Mouse (Mus musculus): ENCODE measurements around the gene Clec12a. TPM values are rescaled to one million over a fixed set of nuclear protein-coding genes. Genes with fewer than 3 reads are reported as not detected.

The Clec12a gene
- polyA plus RNA-seq, 1 experiment from 2014 or later: 0.33 TPM

- Histone ChIP-seq H3K27ac (replicated peaks; ENCODE audit: low read depth, low read length) (no peak overlapping the region), H3K9ac (replicated peaks; ENCODE audit: low read length) (no peak overlapping the region), H3K4me3 (replicated peaks; ENCODE audit: low read depth, low read length) (no peak overlapping the region), H3K27me3 (ENCODE audit: control insufficient read depth, insufficient read depth, low read length) (no peaks in the 10 kb centered on the region), H3K4me2 (ENCODE audit: low read length) (no peak overlapping the region), H3K36me3 (ENCODE audit: control insufficient read depth, insufficient read depth, low read length) (no peaks in the 10 kb centered on the region), H3K4me1 (ENCODE audit: control insufficient read depth, insufficient read depth, low read length) (no peaks in the 10 kb centered on the region), H3K9me3 (ENCODE audit: control insufficient read depth, low read length) (no peaks in the 10 kb centered on the region)
- ATAC-seq (ENCODE audit: low FRiP score, low TSS enrichment): no peak
- WGBS: 85% methylated on average over 13 of the region's 13 CpGs
- DNase-seq: no peak
Measured at GRCm38 (mm10) chr6:129326568-129327150, 15.8 kb upstream of the Clec12a start.

GRCm38 (mm10) chr6:129331610-129332009 lies 10.9 kb upstream of the Clec12a start, which contains the start of gene 4922502D21Rik:
TSS of gene 4922502D21Rik (minus strand) at chr6:129331796.
- WGBS: 48% methylated on average over 11 of the region's 11 CpGs
- H3K9ac ChIP-seq (replicated peaks; ENCODE audit: low read length): no peak within 1 kb of the TSS
- H3K36me3 ChIP-seq (ENCODE audit: control insufficient read depth, insufficient read depth, low read length): no peaks in the 10 kb centered on the region
- no peaks in the 10 kb centered on the region for H3K9me3 ChIP-seq (ENCODE audit: control insufficient read depth, low read length)
- ATAC-seq (ENCODE audit: low FRiP score, low TSS enrichment): no peak
- H3K4me3 ChIP-seq (replicated peaks; ENCODE audit: low read depth, low read length): no peak within 1 kb of the TSS
- no peaks in the 10 kb centered on the region for H3K27me3 ChIP-seq (ENCODE audit: control insufficient read depth, insufficient read depth, low read length)
- no peaks in the 10 kb centered on the region for H3K4me1 ChIP-seq (ENCODE audit: control insufficient read depth, insufficient read depth, low read length)
- no peak for DNase-seq
- no peak within 1 kb of the TSS for H3K4me2 ChIP-seq (ENCODE audit: low read length)
- H3K27ac ChIP-seq (replicated peaks; ENCODE audit: low read depth, low read length): no peak within 1 kb of the TSS

GRCm38 (mm10) chr6:129333674-129334078 lies 8.8 kb upstream of the Clec12a start:
- Histone ChIP-seq H3K9me3 (ENCODE audit: control insufficient read depth, low read length) (no peaks in the 10 kb centered on the region), H3K27me3 (ENCODE audit: control insufficient read depth, insufficient read depth, low read length) (no peaks in the 10 kb centered on the region), H3K36me3 (ENCODE audit: control insufficient read depth, insufficient read depth, low read length) (no peaks in the 10 kb centered on the region), H3K4me3 (replicated peaks; ENCODE audit: low read depth, low read length) (no peak overlapping the region), H3K4me1 (ENCODE audit: control insufficient read depth, insufficient read depth, low read length) (no peaks in the 10 kb centered on the region), H3K9ac (replicated peaks; ENCODE audit: low read length) (no peak overlapping the region), H3K27ac (replicated peaks; ENCODE audit: low read depth, low read length) (no peak overlapping the region), H3K4me2 (ENCODE audit: low read length) (peak overlapping the region; percentile 28; the same call in 1 of the 2 replicates)
- WGBS: 25% methylated on average over 11 of the region's 11 CpGs
- peak; percentile 68 for ATAC-seq (ENCODE audit: low FRiP score, low TSS enrichment)
- DNase-seq: peak; percentile 75

- no peak for DNase-seq
- H3K9me3 ChIP-seq (ENCODE audit: control insufficient read depth, low read length): no peaks in the 10 kb centered on the region
- no peak for ATAC-seq (ENCODE audit: low FRiP score, low TSS enrichment)
- WGBS: 73% methylated on average over 1 of the region's 1 CpGs
- no peaks in the 10 kb centered on the region for H3K4me1 ChIP-seq (ENCODE audit: control insufficient read depth, insufficient read depth, low read length)
- no peak overlapping the region for H3K4me3 ChIP-seq (replicated peaks; ENCODE audit: low read depth, low read length)
- H3K9ac ChIP-seq (replicated peaks; ENCODE audit: low read length): no peak overlapping the region
- no peak overlapping the region for H3K27ac ChIP-seq (replicated peaks; ENCODE audit: low read depth, low read length)
- H3K36me3 ChIP-seq (ENCODE audit: control insufficient read depth, insufficient read depth, low read length): no peaks in the 10 kb centered on the region
- H3K27me3 ChIP-seq (ENCODE audit: control insufficient read depth, insufficient read depth, low read length): no peaks in the 10 kb centered on the region
- no peak overlapping the region for H3K4me2 ChIP-seq (ENCODE audit: low read length)
Measured at GRCm38 (mm10) chr6:129337751-129338150, 4.7 kb upstream of the Clec12a start.

GRCm38 (mm10) chr6:129344408-129344807 lies 1.9 kb downstream of the Clec12a start:
- H3K36me3 ChIP-seq (ENCODE audit: control insufficient read depth, insufficient read depth, low read length): no peaks in the 10 kb centered on the region
- H3K27me3 ChIP-seq (ENCODE audit: control insufficient read depth, insufficient read depth, low read length): no peaks in the 10 kb centered on the region
- no peaks in the 10 kb centered on the region for H3K4me1 ChIP-seq (ENCODE audit: control insufficient read depth, insufficient read depth, low read length)
- peaks cover 4% of the 10 kb centered on the region; the same call in 1 of the 2 replicates for H3K9me3 ChIP-seq (ENCODE audit: control insufficient read depth, low read length)
- H3K9ac ChIP-seq (replicated peaks; ENCODE audit: low read length): no peak overlapping the region
- DNase-seq (no peak), ATAC-seq (ENCODE audit: low FRiP score, low TSS enrichment) (no peak)
- no peak overlapping the region for H3K4me2 ChIP-seq (ENCODE audit: low read length)
- no peak overlapping the region for H3K27ac ChIP-seq (replicated peaks; ENCODE audit: low read depth, low read length)
- WGBS: 66% methylated on average over 3 of the region's 3 CpGs
- H3K4me3 ChIP-seq (replicated peaks; ENCODE audit: low read depth, low read length): no peak overlapping the region

- peaks cover 4% of the 10 kb centered on the region; the same call in 1 of the 2 replicates for H3K9me3 ChIP-seq (ENCODE audit: control insufficient read depth, low read length)
- DNase-seq: no peak
- no peak overlapping the region for H3K4me2 ChIP-seq (ENCODE audit: low read length)
- 59% methylated on average over 4 of the region's 4 CpGs for WGBS
- no peaks in the 10 kb centered on the region for H3K4me1 ChIP-seq (ENCODE audit: control insufficient read depth, insufficient read depth, low read length)
- ATAC-seq (ENCODE audit: low FRiP score, low TSS enrichment): no peak
- no peak overlapping the region for H3K4me3 ChIP-seq (replicated peaks; ENCODE audit: low read depth, low read length)
- H3K27me3 ChIP-seq (ENCODE audit: control insufficient read depth, insufficient read depth, low read length): no peaks in the 10 kb centered on the region
- H3K27ac ChIP-seq (replicated peaks; ENCODE audit: low read depth, low read length): no peak overlapping the region
- H3K9ac ChIP-seq (replicated peaks; ENCODE audit: low read length): no peak overlapping the region
- H3K36me3 ChIP-seq (ENCODE audit: control insufficient read depth, insufficient read depth, low read length): no peaks in the 10 kb centered on the region
Measured at GRCm38 (mm10) chr6:129349524-129350352, 7.2 kb downstream of the Clec12a start.

GRCm38 (mm10) chr6:129351091-129351490 lies 8.6 kb downstream of the Clec12a start:
- H3K4me2 ChIP-seq (ENCODE audit: low read length): no peak overlapping the region
- WGBS: 93% methylated on average over 3 of the region's 3 CpGs
- H3K4me1 ChIP-seq (ENCODE audit: control insufficient read depth, insufficient read depth, low read length): no peaks in the 10 kb centered on the region
- no peak overlapping the region for H3K27ac ChIP-seq (replicated peaks; ENCODE audit: low read depth, low read length)
- no peak overlapping the region for H3K4me3 ChIP-seq (replicated peaks; ENCODE audit: low read depth, low read length)
- ATAC-seq (ENCODE audit: low FRiP score, low TSS enrichment) (no peak), DNase-seq (no peak)
- H3K36me3 ChIP-seq (ENCODE audit: control insufficient read depth, insufficient read depth, low read length): no peaks in the 10 kb centered on the region
- H3K9ac ChIP-seq (replicated peaks; ENCODE audit: low read length): no peak overlapping the region
- H3K27me3 ChIP-seq (ENCODE audit: control insufficient read depth, insufficient read depth, low read length): no peaks in the 10 kb centered on the region
- peaks cover 4% of the 10 kb centered on the region; the same call in 1 of the 2 replicates for H3K9me3 ChIP-seq (ENCODE audit: control insufficient read depth, low read length)

GRCm38 (mm10) chr6:129355774-129356173 lies 13.3 kb downstream of the Clec12a start:
- 97% methylated on average over 2 of the region's 2 CpGs for whole genome bisulfite sequencing
- H3K4me2 ChIP-seq (ENCODE audit: low read length): no peak overlapping the region
- no peak for ATAC-seq (ENCODE audit: low FRiP score, low TSS enrichment)
- no peak overlapping the region for H3K9ac ChIP-seq (replicated peaks; ENCODE audit: low read length)
- no peak overlapping the region for H3K27ac ChIP-seq (replicated peaks; ENCODE audit: low read depth, low read length)
- no peaks in the 10 kb centered on the region for H3K9me3 ChIP-seq (ENCODE audit: control insufficient read depth, low read length)
- no peaks in the 10 kb centered on the region for H3K36me3 ChIP-seq (ENCODE audit: control insufficient read depth, insufficient read depth, low read length)
- no peak overlapping the region for H3K4me3 ChIP-seq (replicated peaks; ENCODE audit: low read depth, low read length)
- H3K4me1 ChIP-seq (ENCODE audit: control insufficient read depth, insufficient read depth, low read length): no peaks in the 10 kb centered on the region
- H3K27me3 ChIP-seq (ENCODE audit: control insufficient read depth, insufficient read depth, low read length): no peaks in the 10 kb centered on the region
- DNase-seq: no peak

- Histone ChIP-seq H3K9me3 (ENCODE audit: control insufficient read depth, low read length) (no peaks in the 10 kb centered on the region), H3K4me2 (ENCODE audit: low read length) (no peak overlapping the region), H3K27me3 (ENCODE audit: control insufficient read depth, insufficient read depth, low read length) (no peaks in the 10 kb centered on the region), H3K27ac (replicated peaks; ENCODE audit: low read depth, low read length) (no peak overlapping the region), H3K9ac (replicated peaks; ENCODE audit: low read length) (no peak overlapping the region), H3K4me3 (replicated peaks; ENCODE audit: low read depth, low read length) (no peak overlapping the region), H3K36me3 (ENCODE audit: control insufficient read depth, insufficient read depth, low read length) (no peaks in the 10 kb centered on the region), H3K4me1 (ENCODE audit: control insufficient read depth, insufficient read depth, low read length) (no peaks in the 10 kb centered on the region)
- DNase-seq: no peak
- no peak for ATAC-seq (ENCODE audit: low FRiP score, low TSS enrichment)
Measured at GRCm38 (mm10) chr6:129356430-129356829, 13.9 kb downstream of the Clec12a start.
